Mouse (Mus musculus) ES-E14 (cell line): Measurements from ENCODE around the gene Glce. TPM values are rescaled to one million over a fixed set of nuclear protein-coding genes. Genes with fewer than 3 reads are reported as not detected.

Source experiments
- DNase-seq: peaks from one replicate; pipeline ENCODE4 v3.0.0-alpha.2; 2013; ENCODE audit warnings: low read depth, low spot score
- H3K27ac ChIP-seq: 2 replicates; pipeline ENCODE4 v1.5.1; 2012; ENCODE audit warnings: low read depth, mild to moderate bottlenecking, low read length, moderate library complexity, mixed read lengths; ENCODE audit not compliant: poor library complexity, insufficient read depth, severe bottlenecking
- H3K36me3 ChIP-seq: 2 replicates; pipeline ENCODE4 v1.6.1; 2012; ENCODE audit warnings: mild to moderate bottlenecking, low read length, moderate library complexity, mixed read lengths; ENCODE audit not compliant: control insufficient read depth, poor library complexity, insufficient read depth, severe bottlenecking
- H3K4me1 ChIP-seq, 2 experiments: fragments of 150-350 bp in 1 of 2; sonication (generic) in 1 of 2; 2 replicates each; pipeline ENCODE4 v1.6.1; 2012; ENCODE audit warnings: low read length in 2 of 2, mild to moderate bottlenecking in 1 of 2, mixed read lengths in 1 of 2; ENCODE audit not compliant: control insufficient read depth in 2 of 2, insufficient read depth in 2 of 2, poor library complexity in 1 of 2
- H3K4me3 ChIP-seq, 2 experiments: fragments of 150-350 bp in 1 of 2; sonication (generic) in 1 of 2; 2 replicates each; pipeline ENCODE4 v1.5.1; 2012; ENCODE audit warnings: low read length in 2 of 2, low read depth in 1 of 2, mild to moderate bottlenecking in 1 of 2, mixed read lengths in 1 of 2; ENCODE audit not compliant: insufficient read depth in 1 of 2, poor library complexity in 1 of 2, severe bottlenecking in 1 of 2
- H3K9ac ChIP-seq: 2 replicates; pipeline ENCODE4 v1.6.1; 2012; ENCODE audit warnings: low read depth, mild to moderate bottlenecking, low read length, mixed read lengths; ENCODE audit not compliant: poor library complexity, insufficient read depth, severe bottlenecking
- H3K9me3 ChIP-seq: fragments of 150-350 bp; sonication (generic); 2 replicates; pipeline ENCODE4 v1.6.1; 2012; ENCODE audit warnings: low read depth, mild to moderate bottlenecking, low read length; ENCODE audit not compliant: control insufficient read depth, insufficient read depth
- CHD2 ChIP-seq: IDR thresholded peaks from 2 replicates; pipeline ENCODE4 v1.6.1; 2014; ENCODE audit warnings: mild to moderate bottlenecking, low read depth, low read length, inconsistent platforms
- HCFC1 ChIP-seq: IDR thresholded peaks from 2 replicates; pipeline ENCODE4 v1.6.1; 2012; ENCODE audit warnings: low read length, inconsistent platforms, borderline replicate concordance; ENCODE audit not compliant: insufficient read depth
- MAFK ChIP-seq: IDR thresholded peaks from 2 replicates; pipeline ENCODE4 v1.6.1; 2014; ENCODE audit warnings: mild to moderate bottlenecking, low read depth, low read length, inconsistent platforms; ENCODE audit not compliant: insufficient read depth
- ZC3H11A ChIP-seq: IDR thresholded peaks from 2 replicates; pipeline ENCODE4 v1.6.1; 2012; ENCODE audit warnings: low read depth, mild to moderate bottlenecking, inconsistent platforms, low read length, borderline replicate concordance
- ZNF384 ChIP-seq: IDR thresholded peaks from 2 replicates; pipeline ENCODE4 v1.6.1; 2012; ENCODE audit warnings: low read depth, low read length, inconsistent platforms
- in situ Hi-C, 2 experiments: fragments of 600-800 bp; cut with MboI; formaldehyde crosslinking; loops; one replicate each; pipeline ENCODE4 v1.15.1; 2025; ENCODE audit warnings: low sequenced_read_pairs in 2 of 2, inconsistent platforms in 1 of 2; ENCODE audit not compliant: unreplicated experiment in 2 of 2
- total RNA-seq: library from RNA; depleted of rRNA; stranded (reverse); fragments of 300-350 nt; gene quantifications from 2 replicates; pipeline ENCODE4 v1.2.3, GENCODE M21; 2012

Glce gene
- total RNA-seq, 1 experiment, result 44.8 TPM

DNA sequence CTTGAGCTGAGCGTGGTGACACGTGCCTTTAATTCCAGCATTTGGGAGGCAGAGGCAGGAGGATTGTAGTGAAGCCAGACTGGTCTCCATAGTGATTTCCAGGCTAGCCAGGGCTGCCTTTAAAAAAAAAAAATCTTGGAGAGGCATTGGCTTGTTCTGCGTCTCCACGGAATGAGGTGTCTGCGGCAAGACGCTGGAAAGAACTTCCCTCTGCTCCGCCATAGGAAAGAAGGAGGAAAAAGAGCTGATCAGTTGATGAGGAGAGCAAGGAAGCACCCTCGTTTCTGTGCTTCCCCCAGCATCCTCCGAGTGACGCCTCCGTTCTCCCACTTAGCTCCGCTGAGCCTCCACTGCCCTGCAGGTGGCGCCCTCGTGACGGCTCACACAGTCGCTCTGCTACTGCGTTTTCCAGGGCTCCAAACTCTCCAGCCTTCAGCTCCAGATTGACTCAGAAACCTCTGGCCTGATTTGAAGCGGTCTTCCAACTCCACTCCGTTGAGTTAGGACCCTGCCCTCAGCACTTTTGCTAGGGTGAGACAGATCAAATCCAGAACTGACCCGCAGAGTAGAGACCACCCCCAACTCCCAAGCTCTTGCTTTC lies 82.3 kb downstream of the Glce start:
- no peak overlapping the region for H3K27ac ChIP-seq
- peak overlapping the region in 1 of 2 experiments; percentile 38; a peak in 1 of 4 replicates for H3K4me3 ChIP-seq
- no peaks in the 10 kb centered on the region for H3K36me3 ChIP-seq
- no peak for TF ChIP-seq MAFK
- TF ChIP-seq ZC3H11A, result peak; percentile 76; the same call in 1 of the 2 replicates
- TF ChIP-seq ZNF384, result peak; percentile 93
- no peak for TF ChIP-seq HCFC1
- TF ChIP-seq CHD2, result no peak
- peak; percentile 75 for DNase-seq
- in situ Hi-C loops, result loop anchor here in 1 of 2 experiments (10.0 kb wide), 1 partner anchor 205 kb away; no protein-coding TSS in a partner anchor
- H3K9ac ChIP-seq, result no peak overlapping the region
- H3K9me3 ChIP-seq, result no peaks in the 10 kb centered on the region
- H3K4me1 ChIP-seq, result no peaks in the 10 kb centered on the region

DNA sequence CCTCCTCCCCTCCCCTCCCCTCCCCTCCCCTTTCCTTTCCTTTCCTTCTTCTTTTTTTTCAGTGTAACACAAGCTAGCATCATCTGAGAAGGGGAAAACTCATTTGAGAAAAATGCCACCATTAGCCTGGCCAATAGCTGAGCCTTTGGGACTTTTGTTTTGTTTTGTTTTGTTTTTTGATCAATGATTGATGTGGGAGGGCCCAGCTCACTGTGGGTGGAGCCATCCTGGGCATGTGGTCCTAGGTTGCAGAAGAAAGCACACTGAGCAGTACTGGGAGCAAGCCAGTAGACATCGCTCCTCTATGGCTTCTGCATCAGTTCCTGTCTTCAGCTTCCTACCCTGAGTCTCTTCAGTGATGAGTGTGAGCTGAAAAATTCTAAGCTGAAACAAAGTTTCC lies 86.6 kb downstream of the Glce start:
- TF ChIP-seq MAFK (no peak), ZNF384 (no peak), CHD2 (no peak), HCFC1 (no peak), ZC3H11A (no peak)
- Histone ChIP-seq H3K4me1 (peaks cover 0 to 5% of the 10 kb centered on the region in 2 experiments; a peak in 1 of 4 replicates), H3K9ac (no peak overlapping the region), H3K27ac (no peak overlapping the region), H3K4me3 (no peak overlapping the region), H3K36me3 (no peaks in the 10 kb centered on the region), H3K9me3 (no peaks in the 10 kb centered on the region)
- DNase-seq, result no peak
- in situ Hi-C loops, result no loop called here

DNA sequence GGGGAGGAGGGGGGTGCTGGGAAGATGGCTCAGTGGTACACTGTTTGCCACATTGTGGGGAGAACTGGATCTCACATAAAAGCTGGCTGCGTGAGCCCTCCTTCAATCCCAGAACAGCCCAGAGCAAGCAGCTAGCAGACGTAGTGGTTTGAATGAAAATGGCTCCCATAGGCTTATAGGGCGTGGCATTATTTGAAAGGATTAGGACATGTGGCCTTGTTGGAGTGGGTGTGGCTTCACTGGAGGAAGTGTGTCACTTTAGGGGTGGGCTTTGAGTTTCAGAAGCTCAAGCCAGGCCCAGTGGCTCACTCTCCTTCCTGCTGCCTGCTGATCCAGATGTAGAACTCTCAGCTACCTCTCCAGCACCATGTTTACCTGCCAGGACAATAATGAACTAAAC lies 90.2 kb downstream of the Glce start:
- in situ Hi-C loops, result no loop called here

GRCm38 (mm10) chr9:62028072-62028471 lies 94.4 kb downstream of the Glce start:
- no peaks in the 10 kb centered on the region for H3K9me3 ChIP-seq
- in situ Hi-C loops, result no loop called here

More for the DNA sequence above, 90.2 kb downstream of the Glce start:
- no peak for DNase-seq
- H3K36me3 ChIP-seq, result no peaks in the 10 kb centered on the region
- no peaks in the 10 kb centered on the region for H3K9me3 ChIP-seq
- TF ChIP-seq HCFC1 (no peak), CHD2 (no peak), MAFK (no peak), ZNF384 (no peak)
- H3K9ac ChIP-seq, result no peak overlapping the region
- no peak overlapping the region for H3K4me3 ChIP-seq
- 0 out of 2 replicates have a peak overlapping the region, but pooled peaks have one; percentile 18 for H3K27ac ChIP-seq
- H3K4me1 ChIP-seq, result peaks cover 0 to 5% of the 10 kb centered on the region in 2 experiments; a peak in 1 of 4 replicates

More at GRCm38 (mm10) chr9:62028072-62028471, 94.4 kb downstream of the Glce start:
- H3K9ac ChIP-seq, result no peak overlapping the region
- H3K36me3 ChIP-seq, result no peaks in the 10 kb centered on the region
- peaks cover 0 to 7% of the 10 kb centered on the region in 2 experiments; a peak in 1 of 4 replicates for H3K4me1 ChIP-seq
- no peak for DNase-seq
- no peak overlapping the region for H3K4me3 ChIP-seq
- TF ChIP-seq ZNF384, result no peak
- TF ChIP-seq HCFC1, result no peak
- H3K27ac ChIP-seq, result no peak overlapping the region
